Mouse (Mus musculus): Measurements from ENCODE around the gene Gbp8.
A peak's percentile ranks its signal among the peaks of the same experiment; 100 is the strongest.

GRCm38 (mm10) chr5:105115740-105116139 lies 23.6 kb downstream of the Gbp8 start:
- TF ChIP-seq EP300 (IDR thresholded peaks at IDR 0.05) = peak; percentile 50
- TF ChIP-seq CTCF (IDR thresholded peaks at IDR 0.05) = no peak

All from lung, postnatal 0 days (tissue).